Mouse (Mus musculus) stomach, postnatal 0 days (tissue): ENCODE data around the gene Fuca1.

ENCODE experiments used
- CTCF ChIP-seq: IDR thresholded peaks from 2 replicates; pipeline ENCODE4 v1.5.1; 2016; ENCODE audit warnings: antibody characterized with exemption, low read depth, mild to moderate bottlenecking, moderate library complexity
- EP300 ChIP-seq: optimal IDR thresholded peaks from 2 replicates; pipeline ENCODE3; 2016; ENCODE audit warnings: antibody characterized with exemption

- TF ChIP-seq CTCF (no peak; the same call in 1 of the 2 replicates), EP300 (no peak)
Measured at GRCm38 (mm10) chr4:135874564-135875535, 45.7 kb upstream of the Fuca1 start.
